In genomic region chr17:79454526-79454925, GRCm38 (mm10) we compare ENCODE assay signal across 11 mouse cellular contexts.
DNase-seq lines count a peak whose midpoint lies in the region; ATAC-seq lines count a peak whose summit lies in the region.
"Had no signal": no experiment of that assay in that cellular context is flagged by ENCODE, and none has a peak within 500 bp of the region (broad histone marks: within the 10 kb centered on the region; RNA-seq: fewer than 3 reads in every experiment).

No protein-coding gene starts in this region.

- ATAC-seq in forebrain, embryonic 11.5 days (replicated peaks; ENCODE audit: low FRiP score): 0 out of 2 replicates have a peak, but pooled peaks have one; percentile 39
- no peak; the same call in 1 of the 2 replicates for ATAC-seq in forebrain, embryonic 16.5 days
- ATAC-seq in midbrain, embryonic 11.5 days (ENCODE audit: low FRiP score): peak; percentile 61
- no peak; the same call in 1 of the 2 replicates for ATAC-seq in midbrain, embryonic 15.5 days (replicated peaks)
- no peak for ATAC-seq in stomach, embryonic 15.5 days (ENCODE audit: insufficient read depth, low FRiP score, low read depth)

- H3K4me2 ChIP-seq in forebrain, embryonic 11.5 days (ENCODE audit: low read depth, low read length, severe bottlenecking): no peak overlapping the region
- H3K4me2 ChIP-seq in forebrain, embryonic 16.5 days (ENCODE audit: low read length): no peak overlapping the region
- no peak overlapping the region for H3K4me2 ChIP-seq in midbrain, embryonic 11.5 days
- no peak overlapping the region for H3K4me2 ChIP-seq in midbrain, embryonic 15.5 days
- no peak overlapping the region for H3K4me2 ChIP-seq in stomach, embryonic 15.5 days

- WGBS in forebrain, embryonic 11.5 days: 34% methylated on average over 5 of the region's 5 CpGs
- 39% methylated on average over 5 of the region's 5 CpGs for WGBS in forebrain, embryonic 16.5 days
- 42% methylated on average over 5 of the region's 5 CpGs for WGBS in midbrain, embryonic 11.5 days
- WGBS in midbrain, embryonic 15.5 days: 39% methylated on average over 5 of the region's 5 CpGs
- WGBS in stomach, embryonic 15.5 days: 24% methylated on average over 5 of the region's 5 CpGs

- no peaks in the 10 kb centered on the region for H3K27me3 ChIP-seq in forebrain, embryonic 11.5 days (ENCODE audit: control insufficient read depth, insufficient read depth, low read length)
- H3K27me3 ChIP-seq in forebrain, embryonic 16.5 days (replicated peaks; ENCODE audit: control insufficient read depth, insufficient read depth, low read length): no peaks in the 10 kb centered on the region
- no peaks in the 10 kb centered on the region for H3K27me3 ChIP-seq in midbrain, embryonic 11.5 days (ENCODE audit: control insufficient read depth, insufficient read depth, low read length)
- no peaks in the 10 kb centered on the region for H3K27me3 ChIP-seq in midbrain, embryonic 15.5 days (replicated peaks)
- H3K27me3 ChIP-seq in stomach, embryonic 15.5 days (replicated peaks): no peaks in the 10 kb centered on the region

- H3K27ac ChIP-seq in forebrain, embryonic 11.5 days (ENCODE audit: low read depth, low read length): no peak overlapping the region
- H3K27ac ChIP-seq in forebrain, embryonic 16.5 days (ENCODE audit: low read length): no peak overlapping the region
- no peak overlapping the region for H3K27ac ChIP-seq in midbrain, embryonic 11.5 days (ENCODE audit: low read depth, low read length)
- H3K27ac ChIP-seq in midbrain, embryonic 15.5 days: no peak overlapping the region
- peak overlapping the region; percentile 16; the same call in 1 of the 2 replicates for H3K27ac ChIP-seq in stomach, embryonic 15.5 days
- H3K27ac ChIP-seq: macrophage had no signal

- H3K9ac ChIP-seq in forebrain, embryonic 11.5 days (ENCODE audit: low read length): no peak overlapping the region
- no peak overlapping the region for H3K9ac ChIP-seq in forebrain, embryonic 16.5 days (replicated peaks; ENCODE audit: low read depth, low read length)
- H3K9ac ChIP-seq in midbrain, embryonic 11.5 days (ENCODE audit: low read length): no peak overlapping the region
- no peak overlapping the region for H3K9ac ChIP-seq in midbrain, embryonic 15.5 days
- H3K9ac ChIP-seq in stomach, embryonic 15.5 days: no peak overlapping the region

- H3K4me3 ChIP-seq in forebrain, embryonic 11.5 days (ENCODE audit: low read depth, low read length): no peak overlapping the region
- H3K4me3 ChIP-seq in forebrain, embryonic 16.5 days (replicated peaks; ENCODE audit: low read length): no peak overlapping the region
- H3K4me3 ChIP-seq in midbrain, embryonic 11.5 days (ENCODE audit: low read depth, low read length): no peak overlapping the region
- no peak overlapping the region for H3K4me3 ChIP-seq in midbrain, embryonic 15.5 days
- no peak overlapping the region for H3K4me3 ChIP-seq in stomach, embryonic 15.5 days (replicated peaks)

- H3K9me3 ChIP-seq in forebrain, embryonic 11.5 days (ENCODE audit: control insufficient read depth, low read length): no peaks in the 10 kb centered on the region
- no peaks in the 10 kb centered on the region for H3K9me3 ChIP-seq in forebrain, embryonic 16.5 days (ENCODE audit: control insufficient read depth, low read length)
- H3K9me3 ChIP-seq in midbrain, embryonic 11.5 days (ENCODE audit: control insufficient read depth, low read length): no peaks in the 10 kb centered on the region
- no peaks in the 10 kb centered on the region for H3K9me3 ChIP-seq in midbrain, embryonic 15.5 days
- H3K9me3 ChIP-seq in stomach, embryonic 15.5 days: no peaks in the 10 kb centered on the region

- H3K4me1 ChIP-seq in forebrain, embryonic 11.5 days (replicated peaks; ENCODE audit: control insufficient read depth, insufficient read depth, low read length): no peaks in the 10 kb centered on the region; the same call in 1 of the 2 replicates
- H3K4me1 ChIP-seq in forebrain, embryonic 16.5 days (replicated peaks; ENCODE audit: control insufficient read depth, insufficient read depth, low read length): peaks cover 4% of the 10 kb centered on the region
- peaks cover 5% of the 10 kb centered on the region; the same call in 1 of the 2 replicates for H3K4me1 ChIP-seq in midbrain, embryonic 11.5 days (ENCODE audit: control insufficient read depth, insufficient read depth, low read length)
- H3K4me1 ChIP-seq in midbrain, embryonic 15.5 days: no peaks in the 10 kb centered on the region
- peaks cover 16% of the 10 kb centered on the region; the same call in 1 of the 2 replicates for H3K4me1 ChIP-seq in stomach, embryonic 15.5 days

- DNase-seq in forebrain, embryonic 11.5 days (ENCODE audit: low spot score): no peak
- DNase-seq in midbrain, embryonic 11.5 days (ENCODE audit: low spot score, missing footprints): peak; percentile 89
- DNase-seq in kidney, adult 9 months: peak; percentile 22
- no peak for DNase-seq in adrenal gland, postnatal 14 days
- DNase-seq in left cerebral cortex, adult 18-20 months (ENCODE audit: low spot score in 2 of 2): no peak
- DNase-seq: cerebellum, adult 2 months; gastrocnemius, postnatal 14 days had no signal

- no peaks in the 10 kb centered on the region for H3K36me3 ChIP-seq in forebrain, embryonic 11.5 days (ENCODE audit: control insufficient read depth, insufficient read depth, low read length)
- H3K36me3 ChIP-seq in forebrain, embryonic 16.5 days (ENCODE audit: control insufficient read depth, insufficient read depth): no peaks in the 10 kb centered on the region
- no peaks in the 10 kb centered on the region for H3K36me3 ChIP-seq in midbrain, embryonic 11.5 days (ENCODE audit: control insufficient read depth, insufficient read depth, low read length)
- no peaks in the 10 kb centered on the region for H3K36me3 ChIP-seq in midbrain, embryonic 15.5 days (replicated peaks)
- no peaks in the 10 kb centered on the region for H3K36me3 ChIP-seq in stomach, embryonic 15.5 days

Comparison
In these comparisons a context has a peak if more than half of its experiments do, and no peak if none do; other contexts are left out.
1. ATAC-seq: peak in forebrain, embryonic 11.5 days (single experiment) and midbrain, embryonic 11.5 days (single experiment); none in forebrain, embryonic 16.5 days (single experiment), midbrain, embryonic 15.5 days (single experiment) and stomach, embryonic 15.5 days (single experiment).
2. DNase-seq: peak in midbrain, embryonic 11.5 days (single experiment) and kidney, adult 9 months (single experiment); none in forebrain, embryonic 11.5 days (single experiment), adrenal gland, postnatal 14 days (single experiment) and left cerebral cortex, adult 18-20 months (0 of 2).